Mouse (Mus musculus): ENCODE data around the gene Slc6a18.
A peak's percentile ranks its signal among the peaks of the same experiment; 100 is the strongest.
"Not testable (repeated sequence)": the region's sequence is repeated elsewhere in the genome, so short reads cannot be mapped to it uniquely, and the experiment has no call there.

Gene Slc6a18

GRCm38 (mm10) chr13:73677853-73678252, at the start of gene Slc6a18:
TSS of gene Slc6a18 (minus strand) at chr13:73678023.
- DNase-seq (ENCODE audit: low spot score), result no peak

DNA sequence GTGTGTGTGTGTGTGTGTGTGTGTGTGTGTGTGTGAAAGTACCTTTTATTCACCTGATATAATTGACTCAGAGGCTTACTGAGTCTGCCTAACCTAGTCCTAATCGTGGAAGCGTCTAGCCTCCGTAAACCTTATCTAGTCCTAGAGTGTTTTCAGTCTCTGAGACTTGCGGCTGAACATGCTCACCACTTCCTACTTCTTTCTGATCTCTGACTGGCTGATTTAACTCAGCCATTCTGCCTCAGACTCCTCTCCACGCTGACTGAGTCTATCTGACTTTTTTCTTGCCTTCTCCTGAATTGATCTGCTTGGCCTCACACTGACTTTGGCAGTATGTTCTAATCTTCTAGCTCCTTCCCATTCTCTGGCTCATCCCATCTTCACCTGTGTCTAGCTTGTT, 47.5 kb upstream of the Slc6a18 start:
- no peak for DNase-seq (ENCODE audit: low spot score)

GRCm38 (mm10) chr13:73723081-73723668, 45.4 kb upstream of the Slc6a18 start:
- peak; percentile 29 for DNase-seq (ENCODE audit: low spot score)

DNA sequence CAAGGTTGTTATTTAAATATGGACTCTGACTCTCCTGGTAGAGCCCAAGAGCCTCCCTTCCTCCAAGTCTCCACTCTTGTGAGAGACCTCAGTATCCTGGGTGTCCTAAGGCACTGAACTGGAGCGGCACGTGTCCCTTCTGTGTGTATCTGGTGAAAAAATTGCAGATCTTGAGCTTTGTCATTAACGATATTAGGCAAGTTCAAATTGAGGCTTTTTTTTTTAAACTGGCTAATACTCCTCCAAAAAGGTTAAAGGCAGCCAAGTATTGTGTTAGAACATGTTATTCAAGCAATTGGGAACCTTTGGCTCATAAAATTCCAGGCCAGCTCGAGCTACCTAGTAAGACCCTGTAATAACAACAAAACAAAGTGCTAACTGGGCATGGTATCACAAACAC, 42.4 kb upstream of the Slc6a18 start:
- DNase-seq (ENCODE audit: low spot score), result no peak

- DNase-seq (ENCODE audit: low spot score), result peak; percentile 81
These were observed 40.4 kb upstream of the Slc6a18 start for GRCm38 (mm10) chr13:73718225-73718624.

GRCm38 (mm10) chr13:73714020-73714419, 36.2 kb upstream of the Slc6a18 start:
- DNase-seq (ENCODE audit: low spot score), result no peak

DNA sequence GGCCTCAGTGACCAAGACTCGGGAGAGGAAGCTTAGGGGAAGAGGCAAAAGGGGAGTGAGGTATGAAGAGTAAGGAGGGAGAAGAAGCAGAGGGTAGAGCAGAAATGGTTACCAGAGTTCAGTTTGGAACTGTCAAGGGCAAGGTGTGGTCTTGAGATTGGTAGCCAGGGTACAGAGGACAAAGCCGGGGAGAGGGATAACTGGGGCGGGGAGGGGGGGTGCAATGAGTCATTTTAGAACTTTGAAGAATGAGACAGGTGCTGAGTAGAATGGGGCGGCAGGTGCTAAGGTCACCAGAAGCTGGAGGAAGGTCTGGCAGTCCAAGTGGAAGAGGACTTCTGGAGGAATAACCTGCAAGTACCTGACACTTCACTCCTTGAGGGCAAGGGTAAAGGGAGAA, 35.4 kb upstream of the Slc6a18 start:
- DNase-seq (ENCODE audit: low spot score), result no peak

DNA sequence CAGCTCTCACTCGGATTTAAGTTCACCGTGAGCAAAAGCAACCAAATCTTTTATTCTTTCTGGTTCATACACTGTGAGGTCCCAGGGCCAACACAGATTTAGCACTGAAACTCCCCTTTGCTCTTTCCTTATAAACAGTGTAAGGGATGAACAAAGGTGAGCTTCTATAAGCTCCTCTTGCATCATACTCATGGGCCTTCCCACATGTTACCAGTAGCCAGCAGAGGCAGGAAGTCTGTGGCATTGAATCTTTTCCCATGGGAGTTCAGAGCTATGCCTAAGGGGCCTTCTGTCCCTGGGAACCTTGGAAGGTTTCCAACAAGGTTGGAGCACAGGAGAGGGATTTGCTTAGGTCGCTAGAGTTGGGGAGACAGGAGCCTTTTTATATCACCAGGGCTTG, 34.4 kb upstream of the Slc6a18 start:
- DNase-seq (ENCODE audit: low spot score), result no peak

- DNase-seq (ENCODE audit: low spot score), result no peak
These were observed 34.0 kb upstream of the Slc6a18 start for GRCm38 (mm10) chr13:73711803-73712202.

- DNase-seq (ENCODE audit: low spot score), result no peak
These were observed 33.4 kb upstream of the Slc6a18 start for GRCm38 (mm10) chr13:73711221-73711620.

DNA sequence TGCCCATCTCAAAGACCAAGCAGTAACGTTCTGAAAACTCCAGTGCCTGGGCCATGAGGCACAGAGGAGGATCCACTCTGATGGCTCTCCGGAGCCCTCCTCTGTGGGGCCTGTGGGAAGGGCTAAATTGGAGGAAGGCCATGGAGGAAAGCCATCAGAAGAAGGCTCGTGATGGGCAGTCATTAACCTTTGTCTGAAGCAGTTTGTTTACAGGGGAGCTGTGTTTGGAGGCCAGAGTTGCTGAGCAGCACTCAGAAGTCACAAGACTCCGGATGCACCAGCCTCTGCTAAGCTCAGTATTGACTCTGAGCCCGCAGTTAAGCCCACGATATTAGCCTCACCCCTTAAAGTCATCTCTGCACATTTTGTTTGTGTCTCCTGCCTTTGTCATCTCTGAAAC, 31.7 kb upstream of the Slc6a18 start:
- no peak for DNase-seq (ENCODE audit: low spot score)

DNA sequence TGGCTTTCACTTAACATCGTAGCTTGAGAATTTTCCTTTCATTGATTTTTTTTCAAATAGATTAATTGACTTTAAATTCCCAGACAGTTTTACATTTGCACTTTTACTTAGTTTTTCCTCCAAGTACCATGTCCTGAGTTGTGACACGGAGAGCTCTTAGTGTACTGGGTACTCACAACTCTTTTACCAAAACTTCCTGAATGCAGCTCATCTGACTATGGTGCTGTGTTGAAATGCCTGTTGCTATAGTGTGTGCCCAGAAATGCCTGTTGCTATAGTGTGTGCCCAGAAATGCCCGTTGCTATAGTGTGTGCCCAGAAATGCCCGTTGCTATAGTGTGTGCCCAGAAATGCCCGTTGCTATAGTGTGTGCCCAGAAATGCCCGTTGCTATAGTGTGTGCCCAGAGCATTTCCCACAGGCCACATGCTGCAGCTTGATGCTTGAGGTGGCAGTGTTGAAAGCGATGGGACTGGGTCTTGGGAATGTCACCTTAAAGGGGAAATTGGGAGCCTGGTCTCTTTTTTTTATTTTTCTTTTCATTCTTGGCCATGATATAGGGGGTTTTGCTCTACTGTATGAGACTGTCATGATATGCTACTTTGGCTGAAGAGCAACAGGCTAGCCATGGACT, 27.0 kb upstream of the Slc6a18 start, which contains the start of gene Slc6a19:
Slc6a19 (minus strand) TSS at position 172 of the 632 bp plus-strand sequence.
- no peak for DNase-seq (ENCODE audit: low spot score)

DNA sequence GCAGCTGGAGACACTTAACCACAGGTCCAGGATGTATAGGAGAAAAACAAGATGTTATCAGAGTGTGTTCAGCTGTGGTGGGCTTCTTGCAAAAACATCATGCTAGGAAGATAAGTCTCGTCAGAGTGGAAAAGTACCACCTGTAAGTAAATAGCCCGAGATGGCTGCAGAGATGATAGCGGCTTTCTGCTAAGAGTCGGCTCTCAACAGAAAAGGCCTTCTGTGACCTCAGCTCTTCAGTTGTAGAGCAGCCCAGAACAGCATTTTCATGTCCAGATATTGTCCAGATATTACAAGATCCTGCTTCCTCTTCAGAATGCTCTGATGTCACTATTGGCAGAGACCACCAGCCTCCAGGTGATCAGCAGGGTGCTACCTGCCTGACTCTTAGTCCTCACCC, 25.7 kb upstream of the Slc6a18 start:
- not testable (repeated sequence) for DNase-seq (ENCODE audit: low spot score)

DNA sequence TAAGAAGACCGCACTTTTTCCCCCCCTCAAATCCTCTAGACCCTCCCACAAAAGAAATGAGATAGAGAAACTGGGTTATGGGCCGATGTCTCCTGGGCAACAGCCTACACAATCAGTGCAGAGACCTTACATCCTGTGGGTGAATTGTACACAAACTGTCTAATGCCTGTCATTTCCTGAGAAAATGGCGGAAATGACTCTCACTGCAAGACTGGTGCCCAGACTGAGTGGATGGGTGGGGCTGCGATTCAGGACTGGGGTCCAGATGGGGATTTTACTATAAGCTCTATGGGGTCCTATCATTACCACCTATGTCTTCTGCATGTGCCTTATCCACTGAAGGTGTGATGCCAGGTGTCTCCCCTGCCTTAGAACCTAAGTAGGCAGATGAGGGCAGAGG, 25.0 kb upstream of the Slc6a18 start:
- DNase-seq (ENCODE audit: low spot score), result no peak

- DNase-seq (ENCODE audit: low spot score), result no peak
These were observed 23.5 kb upstream of the Slc6a18 start for GRCm38 (mm10) chr13:73701161-73701883.

- no peak for DNase-seq (ENCODE audit: low spot score)
These were observed 22.7 kb upstream of the Slc6a18 start for GRCm38 (mm10) chr13:73700554-73700953.

DNA sequence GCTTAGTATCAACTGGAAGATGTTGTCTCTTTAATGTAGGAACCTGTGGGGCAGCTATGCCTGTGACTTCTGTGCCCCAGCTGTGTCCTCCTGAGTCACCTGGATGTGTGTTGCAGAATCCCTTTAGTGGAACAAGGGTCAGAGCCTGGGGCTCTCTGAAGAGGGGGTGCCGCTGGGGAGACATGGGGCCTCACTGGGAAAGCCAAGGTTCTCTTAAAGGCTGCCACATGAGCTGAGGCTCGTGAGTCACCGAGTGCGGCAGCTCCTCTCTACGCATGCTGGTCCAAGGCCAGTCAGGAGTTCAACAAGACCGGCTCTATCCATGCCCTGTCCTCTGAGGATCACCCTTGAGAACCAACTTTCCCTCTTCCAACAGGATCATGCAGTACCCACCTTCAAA, 21.9 kb upstream of the Slc6a18 start:
- no peak for DNase-seq (ENCODE audit: low spot score)

- DNase-seq (ENCODE audit: low spot score), result no peak
These were observed 18.7 kb upstream of the Slc6a18 start for GRCm38 (mm10) chr13:73696529-73696928.

- DNase-seq (ENCODE audit: low spot score), result no peak
These were observed 17.1 kb upstream of the Slc6a18 start for GRCm38 (mm10) chr13:73694972-73695371.

DNA sequence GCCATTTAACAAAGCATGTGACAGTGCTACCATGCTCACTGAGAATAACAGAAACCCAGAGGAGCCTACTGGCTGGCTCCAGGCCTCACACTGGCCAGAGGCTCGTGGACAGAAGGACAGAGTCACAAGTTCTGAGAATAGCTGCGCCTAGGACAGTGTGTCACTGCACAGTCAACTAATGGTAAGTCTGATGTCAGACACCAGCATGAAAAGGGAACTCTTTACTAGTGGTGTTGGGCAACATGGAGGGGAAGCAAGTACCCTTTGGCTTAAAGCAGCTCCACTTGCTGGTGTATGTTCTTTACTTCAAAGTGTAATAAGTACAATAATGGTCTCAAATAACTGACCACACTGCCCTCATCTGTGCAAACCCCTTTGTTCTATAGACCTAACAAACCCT, 15.5 kb upstream of the Slc6a18 start:
- no peak for DNase-seq (ENCODE audit: low spot score)

- peak; percentile 30 for DNase-seq (ENCODE audit: low spot score)
These were observed 14.5 kb upstream of the Slc6a18 start for GRCm38 (mm10) chr13:73692249-73692868.

DNA sequence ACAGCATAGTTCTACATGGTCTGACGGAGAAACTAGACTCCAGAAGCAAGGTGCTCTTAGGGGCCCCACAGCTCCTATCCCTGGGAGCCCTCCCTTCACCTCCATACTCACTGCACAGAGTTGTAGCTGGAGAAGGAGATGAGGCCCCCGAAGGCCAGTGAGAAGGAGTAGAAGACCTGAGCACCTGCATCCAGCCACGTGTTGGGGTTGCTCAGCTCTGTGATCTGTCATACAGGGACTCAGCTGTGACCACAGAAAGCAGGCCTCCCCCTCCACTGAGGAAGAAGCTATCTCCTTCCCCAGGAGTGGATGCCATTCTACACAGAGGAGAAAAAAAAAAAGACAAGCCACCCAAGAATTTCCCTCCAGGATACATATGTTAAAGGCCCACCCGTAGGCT, 11.1 kb upstream of the Slc6a18 start:
- no peak for DNase-seq (ENCODE audit: low spot score)

- no peak for DNase-seq (ENCODE audit: low spot score)
These were observed 9.8 kb upstream of the Slc6a18 start for GRCm38 (mm10) chr13:73687601-73688000.

All from urinary bladder, postnatal 25 days (tissue).